Mouse (Mus musculus) heart, adult 11 months (tissue): ENCODE results near the gene Kif23.

Experiments used
- DNase-seq: peaks from one replicate; pipeline ENCODE4 v3.0.0; 2022

Kif23 gene

GRCm38 (mm10) chr9:61902445-61902844 lies 44.1 kb downstream of the Kif23 start:
- no peak for DNase-seq

GRCm38 (mm10) chr9:61901574-61901973 lies 45.0 kb downstream of the Kif23 start:
- no peak for DNase-seq

- DNase-seq = peak; percentile 96
Measured at GRCm38 (mm10) chr9:61899804-61900203, 46.8 kb downstream of the Kif23 start.

- DNase-seq = peak; percentile 94
Measured at GRCm38 (mm10) chr9:61898401-61898800, 48.2 kb downstream of the Kif23 start.

- DNase-seq = no peak
Measured at GRCm38 (mm10) chr9:61895014-61895413, 51.6 kb downstream of the Kif23 start.

GRCm38 (mm10) chr9:61889855-61890254 lies 56.7 kb downstream of the Kif23 start:
- peak; percentile 96 for DNase-seq

GRCm38 (mm10) chr9:61887661-61888379 lies 58.8 kb downstream of the Kif23 start:
- DNase-seq = no peak

GRCm38 (mm10) chr9:61885964-61886363 lies 60.6 kb downstream of the Kif23 start:
- DNase-seq = peak; percentile 95

- no peak for DNase-seq
Measured at GRCm38 (mm10) chr9:61884936-61885335, 61.6 kb downstream of the Kif23 start.

GRCm38 (mm10) chr9:61884375-61884774 lies 62.2 kb downstream of the Kif23 start:
- no peak for DNase-seq

GRCm38 (mm10) chr9:61882179-61882578 lies 64.4 kb downstream of the Kif23 start:
- DNase-seq = no peak

GRCm38 (mm10) chr9:61878889-61879288 lies 67.7 kb downstream of the Kif23 start:
- DNase-seq = no peak

GRCm38 (mm10) chr9:61877373-61878112 lies 69.0 kb downstream of the Kif23 start:
- no peak for DNase-seq

- no peak for DNase-seq
Measured at GRCm38 (mm10) chr9:61873325-61873724, 73.2 kb downstream of the Kif23 start.

- no peak for DNase-seq
Measured at GRCm38 (mm10) chr9:61872246-61872941, 74.2 kb downstream of the Kif23 start.

- no peak for DNase-seq
Measured at GRCm38 (mm10) chr9:61871839-61872238, 74.7 kb downstream of the Kif23 start.

- no peak for DNase-seq
Measured at GRCm38 (mm10) chr9:61867659-61868058, 78.9 kb downstream of the Kif23 start.
